Mouse (Mus musculus): ENCODE measurements around the gene Rps21.

GRCm38 (mm10) chr2:180302201-180302600, 45.0 kb downstream of the Rps21 start:
- no peak for TF ChIP-seq CTCF (IDR thresholded peaks at IDR 0.05; ENCODE audit: low read depth, low read length)
- TF ChIP-seq TAL1 (conservative IDR thresholded peaks at IDR 0.05; ENCODE audit: low read depth, low read length), result no peak
- TF ChIP-seq GATA1 (IDR thresholded peaks at IDR 0.05; ENCODE audit: borderline replicate concordance, low read length), result no peak
- TF ChIP-seq POLR2AphosphoS5 (IDR thresholded peaks at IDR 0.05; ENCODE audit: insufficient replicate concordance, low read depth, low read length), result no peak
- TF ChIP-seq GATA2 (IDR thresholded peaks at IDR 0.05; ENCODE audit: borderline replicate concordance, low read depth, low read length), result no peak
